Mouse (Mus musculus) spleen, adult 2 months (tissue): ENCODE measurements at regions not wholly inside any gene's neighbourhood (a gene's known extent, or its start where the extent isn't known, plus 50 kb on each side); places are given as distances from the start of the nearest gene placed in this dataset.

Experiments
- CTCF ChIP-seq: fragments of 200-500 bp; IDR thresholded peaks from 2 replicates; pipeline ENCODE4 v1.5.1; 2011; ENCODE audit warnings: mild to moderate bottlenecking, inconsistent platforms; ENCODE audit not compliant: insufficient read depth, insufficient read length, insufficient replicate concordance; ENCODE audit errors: extremely low read depth
- POLR2A ChIP-seq: fragments of 200-500 bp; IDR thresholded peaks from 2 replicates; pipeline ENCODE4 v1.6.1; 2011; ENCODE audit warnings: low read depth, low read length, inconsistent platforms

GRCm38 (mm10) chr7:133479679-133480078 is 122.3 kb downstream of the Tex36 start:
- no peak for TF ChIP-seq CTCF
- no peak for TF ChIP-seq POLR2A
